In genomic region chr13:64311266-64311665, GRCm38 (mm10) we compare ENCODE assay signal across 9 mouse cellular contexts. TPM values are rescaled to one million over a fixed set of nuclear protein-coding genes. Genes with fewer than 3 reads are reported as not detected.
A peak's percentile ranks its signal among the peaks of the same experiment; 100 is the strongest.
DNase-seq lines count a peak whose midpoint lies in the region; ATAC-seq and TF ChIP-seq lines count a peak whose summit lies in the region.
"Had no signal": no experiment of that assay in that cellular context is flagged by ENCODE, and none has a peak within 500 bp of the region (broad histone marks: within the 10 kb centered on the region; RNA-seq: fewer than 3 reads in every experiment).

No protein-coding gene starts in this region.

- H3K27ac ChIP-seq in kidney, adult 2 months (ENCODE audit: insufficient read depth, low read depth, low read length), result no peak overlapping the region
- H3K27ac ChIP-seq in embryonic fibroblast, embryonic 13.5 days (ENCODE audit: insufficient read depth, low read length), result no peak overlapping the region
- no peak overlapping the region for H3K27ac ChIP-seq in limb, embryonic 12.5 days
- H3K27ac ChIP-seq in midbrain, embryonic 16.5 days (ENCODE audit: low read length), result no peak overlapping the region

- no peak for TF ChIP-seq POLR2A in kidney, adult 2 months (IDR thresholded peaks at IDR 0.05; ENCODE audit: low read depth, low read length)
- TF ChIP-seq POLR2A in embryonic fibroblast, embryonic 13.5 days (IDR thresholded peaks at IDR 0.05; ENCODE audit: low read depth, low read length), result no peak

- no peaks in the 10 kb centered on the region for H3K27me3 ChIP-seq in kidney, adult 2 months (replicated peaks; ENCODE audit: control insufficient read depth, insufficient read depth, low read length)
- no peaks in the 10 kb centered on the region for H3K27me3 ChIP-seq in limb, embryonic 12.5 days
- H3K27me3 ChIP-seq in midbrain, embryonic 16.5 days (ENCODE audit: control insufficient read depth, insufficient read depth, low read depth, low read length), result no peaks in the 10 kb centered on the region
- H3K27me3 ChIP-seq: Patski had no signal

- no peak for DNase-seq in kidney, adult 2 months
- no peak for DNase-seq in kidney, postnatal 25 days
- DNase-seq in left cerebral cortex, postnatal 14 days (ENCODE audit: low spot score in 2 of 2), result no peak
- no peak for DNase-seq in gastrocnemius, postnatal 36 days

- H3K36me3 ChIP-seq in kidney, adult 2 months (ENCODE audit: control insufficient read depth, insufficient read depth, low read length), result peaks cover 2% of the 10 kb centered on the region; the same call in 1 of the 2 replicates
- peaks cover 15% of the 10 kb centered on the region for H3K36me3 ChIP-seq in limb, embryonic 12.5 days
- H3K36me3 ChIP-seq in midbrain, embryonic 16.5 days (ENCODE audit: control insufficient read depth, insufficient read depth, low read length), result no peaks in the 10 kb centered on the region

- no peak overlapping the region for H3K9ac ChIP-seq in limb, embryonic 12.5 days (replicated peaks)
- H3K9ac ChIP-seq in midbrain, embryonic 16.5 days (ENCODE audit: low read depth, low read length), result no peak overlapping the region; the same call in 1 of the 2 replicates

- TF ChIP-seq CTCF in kidney, adult 2 months (conservative IDR thresholded peaks at IDR 0.05; ENCODE audit: insufficient read depth, insufficient read length, low read depth, low read length), result no peak
- no peak for TF ChIP-seq CTCF in embryonic fibroblast, embryonic 13.5 days (IDR thresholded peaks at IDR 0.05; ENCODE audit: borderline replicate concordance, insufficient read depth, low read length)

- no peaks in the 10 kb centered on the region for H3K9me3 ChIP-seq in limb, embryonic 12.5 days
- no peaks in the 10 kb centered on the region for H3K9me3 ChIP-seq in midbrain, embryonic 16.5 days (replicated peaks; ENCODE audit: control insufficient read depth, low read length, poor library complexity, severe bottlenecking)

- ATAC-seq in limb, embryonic 12.5 days (ENCODE audit: insufficient number of reproducible peaks, insufficient read depth, low FRiP score, low TSS enrichment, low read depth), result no peak
- ATAC-seq in midbrain, embryonic 16.5 days, result no peak
- no peak for ATAC-seq in inflammation-experienced regulatory T-cells, adult 6 months

- peak overlapping the region; percentile 15 for H3K4me3 ChIP-seq in kidney, adult 2 months (ENCODE audit: insufficient read depth, low read depth, low read length)
- H3K4me3 ChIP-seq in embryonic fibroblast, embryonic 13.5 days (ENCODE audit: insufficient read depth, low read length), result peak overlapping the region; percentile 25; the same call in 1 of the 2 replicates
- H3K4me3 ChIP-seq in limb, embryonic 12.5 days (replicated peaks), result peak overlapping the region; percentile 71
- H3K4me3 ChIP-seq in midbrain, embryonic 16.5 days (ENCODE audit: low read depth, low read length), result no peak overlapping the region; the same call in 1 of the 2 replicates

- H3K4me1 ChIP-seq in kidney, adult 2 months (ENCODE audit: control insufficient read depth, insufficient read depth, low read length), result peaks cover 6% of the 10 kb centered on the region
- 0 out of 2 replicates have a peak, but pooled peaks cover 8% of the 10 kb centered on the region for H3K4me1 ChIP-seq in embryonic fibroblast, embryonic 13.5 days (ENCODE audit: control insufficient read depth, insufficient read depth, low read length)
- H3K4me1 ChIP-seq in limb, embryonic 12.5 days (replicated peaks), result peaks cover 10% of the 10 kb centered on the region
- H3K4me1 ChIP-seq in midbrain, embryonic 16.5 days (ENCODE audit: control insufficient read depth, insufficient read depth, low read length), result peaks cover 8% of the 10 kb centered on the region

- WGBS in kidney, adult 2 months, result 45% methylated on average over 1 of the region's 1 CpGs
- WGBS in limb, embryonic 12.5 days, result 76% methylated on average over 1 of the region's 1 CpGs
- WGBS in midbrain, embryonic 16.5 days, result 90% methylated on average over 1 of the region's 1 CpGs

- peak overlapping the region; percentile 63 for H3K4me2 ChIP-seq in limb, embryonic 12.5 days
- H3K4me2 ChIP-seq in midbrain, embryonic 16.5 days (ENCODE audit: low read length), result peak overlapping the region; percentile 70

- intact Hi-C loops in left cerebral cortex, postnatal 14 days (cut with DNase I), result loop anchor here (5.0 kb wide), 1 partner anchor 56 kb away; no protein-coding TSS in a partner anchor
- intact Hi-C loops in gastrocnemius, postnatal 36 days (cut with DNase I), result no loop called here

RNA-seq across cellular contexts. Expression of gene Aaed1, which starts 1.2 kb away (rescaled TPM):
- 22.6 and 25.5 TPM in 2 replicates for polyA plus RNA-seq in kidney, adult 2 months (2012; rRNA removed)
- polyA plus RNA-seq in embryonic fibroblast, embryonic 13.5 days (2011; ENCODE audit: insufficient read length, low read depth, missing spikeins), result 36.8 and 41.0 TPM in 2 replicates
- polyA plus RNA-seq in limb, embryonic 12.5 days (2016; fragmentation: Nextera tagmentation; extraction: Ambion mirVana), result 39.4 and 42.6 TPM in 2 replicates
- 10.7 and 11.5 TPM in 2 replicates for polyA plus RNA-seq in midbrain, embryonic 16.5 days (2015; fragmentation: Nextera tagmentation; extraction: Ambion mirVana)
- total RNA-seq in left cerebral cortex, postnatal 14 days (2021), result 10 to 100 TPM; 10.5 to 15.0 TPM
- 10 to 100 TPM in 2 of 3 experiments, 1 to 10 TPM in 1; 9.4 to 10.2 (median 10.0) TPM for polyA plus RNA-seq in inflammation-experienced regulatory T-cells, adult 6 months (2017; shearing (Covaris generic))
- 10 to 100 TPM; 34.5 to 42.6 TPM for total RNA-seq in gastrocnemius, postnatal 36 days (2021)

RNA-seq across cellular contexts. Expression of gene Cdc14b, which starts 36.2 kb away (rescaled TPM):
- polyA plus RNA-seq in kidney, adult 2 months (2012; rRNA removed), result 7.5 and 7.7 TPM in 2 replicates
- 18.5 and 20.1 TPM in 2 replicates for polyA plus RNA-seq in embryonic fibroblast, embryonic 13.5 days (2011; ENCODE audit: insufficient read length, low read depth, missing spikeins)
- 29.6 and 29.8 TPM in 2 replicates for polyA plus RNA-seq in limb, embryonic 12.5 days (2016; fragmentation: Nextera tagmentation; extraction: Ambion mirVana)
- polyA plus RNA-seq in midbrain, embryonic 16.5 days (2015; fragmentation: Nextera tagmentation; extraction: Ambion mirVana), result 1.5 and 2.3 TPM in 2 replicates
- 1 to 10 TPM; 4.6 to 6.0 TPM for total RNA-seq in left cerebral cortex, postnatal 14 days (2021)
- polyA plus RNA-seq in inflammation-experienced regulatory T-cells, adult 6 months (2017; shearing (Covaris generic)), result 10 to 100 TPM in 1 of 3 experiments, 1 to 10 TPM in 2; 6.5 to 14.2 (median 9.1) TPM
- 1 to 10 TPM; 4.1 to 5.2 TPM for total RNA-seq in gastrocnemius, postnatal 36 days (2021)

RNA-seq across cellular contexts. Expression of gene Ctsl, which starts 59.4 kb away (rescaled TPM):
- polyA plus RNA-seq in kidney, adult 2 months (2012; rRNA removed), result 344 and 370 TPM in 2 replicates
- polyA plus RNA-seq in embryonic fibroblast, embryonic 13.5 days (2011; ENCODE audit: insufficient read length, low read depth, missing spikeins), result 713 and 939 TPM in 2 replicates
- polyA plus RNA-seq in limb, embryonic 12.5 days (2016; fragmentation: Nextera tagmentation; extraction: Ambion mirVana), result 153 and 157 TPM in 2 replicates
- 153 and 163 TPM in 2 replicates for polyA plus RNA-seq in midbrain, embryonic 16.5 days (2015; fragmentation: Nextera tagmentation; extraction: Ambion mirVana)
- total RNA-seq in left cerebral cortex, postnatal 14 days (2021), result 100 to 1,000 TPM; 179 to 186 TPM
- polyA plus RNA-seq in inflammation-experienced regulatory T-cells, adult 6 months (2017; shearing (Covaris generic)), result 10 to 100 TPM in 1 of 3 experiments, 1 to 10 TPM in 2; 2.3 to 10.7 (median 5.8) TPM
- 100 to 1,000 TPM in 1 of 2 experiments, 10 to 100 TPM in 1; 97.8 to 136 TPM for total RNA-seq in gastrocnemius, postnatal 36 days (2021)

Comparison
In these comparisons a context has a peak if more than half of its experiments do, and no peak if none do; other contexts are left out.
1. RNA of gene Ctsl, which starts 59.4 kb away (polyA plus RNA-seq): 713 to 939 TPM in embryonic fibroblast, embryonic 13.5 days, 344 to 370 TPM in kidney, adult 2 months, 153 to 163 TPM in midbrain, embryonic 16.5 days and 153 to 157 TPM in limb, embryonic 12.5 days; 2.3 to 10.7 TPM in inflammation-experienced regulatory T-cells, adult 6 months; every median in the first group is over 10 times any median in the second.